Mouse (Mus musculus) hindbrain, embryonic 15.5 days (tissue): ENCODE data around the gene Birc7. TPM values are rescaled to one million over a fixed set of nuclear protein-coding genes. Genes with fewer than 3 reads are reported as not detected.

Experiments
- ATAC-seq: fragments of 200-750 bp; cut with Nextera tagmentation; 2 replicates; pipeline ENCODE4 v1.8.0; 2017; ENCODE audit warnings: low read depth, moderate number of reproducible peaks, moderate TSS enrichment; ENCODE audit not compliant: low FRiP score
- H3K27ac ChIP-seq: fragments of 300-500 bp; sonication (generic); replicated peaks from 2 replicates; pipeline ENCODE4 v1.5.1; 2015; ENCODE audit warnings: mild to moderate bottlenecking, inconsistent platforms
- H3K27me3 ChIP-seq: fragments of 300-500 bp; sonication (generic); 2 replicates; pipeline ENCODE4 v1.6.1; 2015; ENCODE audit warnings: control low read depth, inconsistent platforms
- H3K36me3 ChIP-seq: fragments of 300-500 bp; sonication (generic); 2 replicates; pipeline ENCODE4 v1.6.1; 2015; ENCODE audit warnings: control low read depth, inconsistent platforms
- H3K4me1 ChIP-seq: fragments of 300-500 bp; sonication (generic); replicated peaks from 2 replicates; pipeline ENCODE4 v1.6.1; 2015; ENCODE audit warnings: control low read depth, inconsistent platforms
- H3K4me2 ChIP-seq: fragments of 300-500 bp; sonication (generic); 2 replicates; pipeline ENCODE4 v1.6.1; 2015; ENCODE audit warnings: moderate library complexity, mild to moderate bottlenecking, inconsistent platforms
- H3K4me3 ChIP-seq: fragments of 300-500 bp; sonication (generic); 2 replicates; pipeline ENCODE4 v1.5.1; 2015; ENCODE audit warnings: mild to moderate bottlenecking, inconsistent platforms
- H3K9ac ChIP-seq: fragments of 300-500 bp; sonication (generic); 2 replicates; pipeline ENCODE4 v1.6.1; 2015; ENCODE audit warnings: inconsistent platforms
- H3K9me3 ChIP-seq: fragments of 300-500 bp; sonication (generic); 2 replicates; pipeline ENCODE4 v1.6.1; 2016; ENCODE audit warnings: control low read depth, inconsistent platforms
- WGBS: fragments of 180-500 bp; shearing (Covaris S2); methylation state at CpG from one replicate; pipeline ENCODE4 v1.1.7; 2015; 5-methylcytosine and 5-hydroxymethylcytosine counted together
- polyA plus RNA-seq: library from polyadenylated mRNA; unstranded; fragments of >200 nt; fragmentation: Nextera tagmentation; extraction: Ambion mirVana; gene quantifications from 2 replicates; pipeline ENCODE4 v1.2.1, GENCODE M21; 2015

Birc7 gene
- 0.18 and 0.31 TPM in 2 replicates for polyA plus RNA-seq

- no peaks in the 10 kb centered on the region for H3K27me3 ChIP-seq
- no peak within 1 kb of the TSS for H3K4me2 ChIP-seq
- H3K4me1 ChIP-seq: no peaks in the 10 kb centered on the region
- H3K4me3 ChIP-seq: no peak within 1 kb of the TSS
- H3K36me3 ChIP-seq: no peaks in the 10 kb centered on the region
- 32% methylated on average over 4 of the region's 4 CpGs for WGBS
- no peak within 1 kb of the TSS for H3K9ac ChIP-seq
- H3K27ac ChIP-seq: no peak within 1 kb of the TSS
- no peak for ATAC-seq
- H3K9me3 ChIP-seq: no peaks in the 10 kb centered on the region
These were observed at the start of gene Birc7 for GRCm38 (mm10) chr2:180928723-180929122. Birc7 (plus strand) TSS chr2:180929023.

DNA sequence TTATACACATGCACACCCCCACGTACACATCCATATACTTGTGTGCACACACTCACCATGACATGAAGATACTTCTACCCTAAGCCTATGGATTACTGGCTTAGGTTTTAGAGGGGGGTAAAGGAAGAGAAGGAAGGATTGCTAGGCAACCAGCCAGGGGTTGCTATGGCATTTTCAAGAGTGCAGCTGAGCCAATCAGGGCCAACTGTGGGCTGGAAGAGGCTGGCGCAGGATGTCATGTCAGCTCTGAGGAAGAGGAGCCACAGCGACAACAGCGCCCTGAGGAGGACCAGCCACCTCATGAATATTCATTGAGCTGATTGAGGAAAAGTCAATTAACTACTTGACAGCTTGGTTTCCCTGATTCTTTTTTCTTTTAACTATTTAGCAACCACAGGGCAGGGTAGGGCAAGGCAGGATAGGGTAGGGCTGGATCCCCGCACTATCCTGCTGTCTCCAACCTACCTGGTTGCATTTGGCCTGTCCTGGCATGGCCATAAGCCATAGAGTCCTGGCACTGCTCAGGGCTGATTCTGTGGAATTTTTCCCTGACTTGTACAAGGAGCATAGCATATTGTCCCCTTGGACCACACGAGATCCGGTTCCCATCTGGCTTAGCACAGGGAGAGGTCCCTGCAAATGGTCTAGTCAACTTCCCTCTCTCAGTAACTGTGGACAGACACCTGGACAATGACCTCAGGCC lies 49.3 kb upstream of the Birc7 start:
- peak overlapping the region; percentile 21; the same call in 1 of the 2 replicates for H3K4me2 ChIP-seq
- ATAC-seq: peak; percentile 93
- no peak overlapping the region for H3K9ac ChIP-seq

DNA sequence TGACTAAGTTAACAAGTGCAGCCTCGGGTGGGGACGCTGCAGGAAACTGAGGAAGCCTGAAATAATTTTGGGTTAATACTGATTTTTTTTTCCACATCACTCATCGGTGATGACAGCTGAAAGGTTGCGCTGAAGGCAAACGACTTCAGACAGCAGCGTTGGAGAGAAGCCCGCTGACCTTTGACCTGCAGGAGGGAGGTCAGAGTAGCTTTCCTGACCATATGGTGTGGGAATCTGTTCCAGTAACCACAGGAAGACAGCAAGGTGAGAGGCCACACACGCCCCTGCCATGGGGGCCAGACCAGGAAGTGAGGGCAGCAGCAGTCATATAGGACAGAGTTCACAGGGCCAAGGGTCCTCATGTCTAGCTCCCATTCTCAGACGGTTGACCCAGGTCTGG lies 47.5 kb upstream of the Birc7 start:
- H3K9me3 ChIP-seq: no peaks in the 10 kb centered on the region

More for the DNA sequence above, 49.3 kb upstream of the Birc7 start:
- H3K36me3 ChIP-seq: no peaks in the 10 kb centered on the region
- peaks cover 34% of the 10 kb centered on the region for H3K4me1 ChIP-seq
- H3K27ac ChIP-seq: peak overlapping the region; percentile 82
- no peaks in the 10 kb centered on the region for H3K27me3 ChIP-seq
- no peaks in the 10 kb centered on the region for H3K9me3 ChIP-seq
- WGBS: 16% methylated on average over 7 of the region's 7 CpGs
- H3K4me3 ChIP-seq: no peak overlapping the region

DNA sequence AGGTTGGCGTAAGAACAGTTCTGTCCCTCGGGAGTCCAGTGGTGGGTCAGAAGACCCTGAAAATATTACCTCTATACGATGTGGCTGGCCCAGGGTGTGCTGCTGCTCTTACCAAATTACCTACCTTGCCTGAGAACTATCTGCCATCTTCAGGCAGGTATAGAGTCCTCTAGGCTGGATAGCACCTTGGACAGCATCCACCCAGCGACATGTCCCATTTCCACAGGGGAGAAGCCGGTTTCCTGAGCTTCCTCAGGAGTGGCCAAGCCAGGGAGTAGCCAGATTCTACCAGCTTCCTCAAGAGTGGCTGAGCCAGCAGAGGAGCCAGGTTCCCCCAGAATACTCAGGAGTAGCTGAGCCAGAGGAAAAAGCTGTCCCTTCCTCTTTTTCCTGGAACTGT lies 43.6 kb upstream of the Birc7 start:
- Histone ChIP-seq H3K36me3 (no peaks in the 10 kb centered on the region), H3K4me1 (peaks cover 26% of the 10 kb centered on the region), H3K4me3 (no peak overlapping the region), H3K9me3 (no peaks in the 10 kb centered on the region), H3K27ac (no peak overlapping the region), H3K4me2 (no peak overlapping the region), H3K27me3 (no peaks in the 10 kb centered on the region), H3K9ac (no peak overlapping the region)
- 85% methylated on average over 5 of the region's 5 CpGs for WGBS
- ATAC-seq: no peak

More for the DNA sequence above, 47.5 kb upstream of the Birc7 start:
- Histone ChIP-seq H3K4me3 (no peak overlapping the region), H3K36me3 (no peaks in the 10 kb centered on the region), H3K27me3 (no peaks in the 10 kb centered on the region), H3K4me1 (peaks cover 34% of the 10 kb centered on the region), H3K9ac (no peak overlapping the region), H3K4me2 (no peak overlapping the region), H3K27ac (no peak overlapping the region)
- WGBS: 66% methylated on average over 9 of the region's 9 CpGs
- ATAC-seq: no peak

- 7% methylated on average over 19 of the region's 19 CpGs for WGBS
- no peak for ATAC-seq
- H3K4me1 ChIP-seq: peaks cover 38% of the 10 kb centered on the region
These were observed 39.4 kb upstream of the Birc7 start for GRCm38 (mm10) chr2:180889271-180889920.

GRCm38 (mm10) chr2:180889921-180890280 lies 38.9 kb upstream of the Birc7 start:
- H3K9me3 ChIP-seq: no peaks in the 10 kb centered on the region
- H3K4me3 ChIP-seq: 0 out of 2 replicates have a peak overlapping the region, but pooled peaks have one; percentile 80
- H3K36me3 ChIP-seq: no peaks in the 10 kb centered on the region
- peak overlapping the region; percentile 98 for H3K27ac ChIP-seq
- peak overlapping the region; percentile 63 for H3K4me2 ChIP-seq
- 16% methylated on average over 4 of the region's 4 CpGs for WGBS
- no peak for ATAC-seq
- H3K4me1 ChIP-seq: peaks cover 38% of the 10 kb centered on the region
- H3K27me3 ChIP-seq: no peaks in the 10 kb centered on the region
- no peak overlapping the region for H3K9ac ChIP-seq

More at GRCm38 (mm10) chr2:180889271-180889920, 39.4 kb upstream of the Birc7 start:
- Histone ChIP-seq H3K4me3 (peak overlapping the region; percentile 7; the same call in 1 of the 2 replicates), H3K9me3 (no peaks in the 10 kb centered on the region), H3K27ac (peak overlapping the region; percentile 98), H3K27me3 (no peaks in the 10 kb centered on the region), H3K36me3 (no peaks in the 10 kb centered on the region), H3K9ac (peak overlapping the region; percentile 11; the same call in 1 of the 2 replicates), H3K4me2 (peak overlapping the region; percentile 63)

GRCm38 (mm10) chr2:180890422-180891074 lies 38.3 kb upstream of the Birc7 start:
- H3K4me1 ChIP-seq: peaks cover 44% of the 10 kb centered on the region

GRCm38 (mm10) chr2:180891075-180891834 lies 37.6 kb upstream of the Birc7 start:
- Histone ChIP-seq H3K9ac (peak overlapping the region; percentile 99), H3K4me2 (peak overlapping the region; percentile 63), H3K27me3 (no peaks in the 10 kb centered on the region), H3K9me3 (no peaks in the 10 kb centered on the region), H3K36me3 (no peaks in the 10 kb centered on the region), H3K4me3 (peak overlapping the region; percentile 80), H3K27ac (peak overlapping the region; percentile 98), H3K4me1 (peaks cover 51% of the 10 kb centered on the region)
- 2% methylated on average over 37 of the region's 37 CpGs for WGBS
- no peak for ATAC-seq

More at GRCm38 (mm10) chr2:180890422-180891074, 38.3 kb upstream of the Birc7 start:
- Histone ChIP-seq H3K4me2 (peak overlapping the region; percentile 63), H3K9ac (peak overlapping the region; percentile 99), H3K27ac (peak overlapping the region; percentile 98), H3K36me3 (no peaks in the 10 kb centered on the region), H3K27me3 (no peaks in the 10 kb centered on the region), H3K9me3 (no peaks in the 10 kb centered on the region), H3K4me3 (peak overlapping the region; percentile 80)
- 3% methylated on average over 26 of the region's 29 CpGs for WGBS
- no peak for ATAC-seq

DNA sequence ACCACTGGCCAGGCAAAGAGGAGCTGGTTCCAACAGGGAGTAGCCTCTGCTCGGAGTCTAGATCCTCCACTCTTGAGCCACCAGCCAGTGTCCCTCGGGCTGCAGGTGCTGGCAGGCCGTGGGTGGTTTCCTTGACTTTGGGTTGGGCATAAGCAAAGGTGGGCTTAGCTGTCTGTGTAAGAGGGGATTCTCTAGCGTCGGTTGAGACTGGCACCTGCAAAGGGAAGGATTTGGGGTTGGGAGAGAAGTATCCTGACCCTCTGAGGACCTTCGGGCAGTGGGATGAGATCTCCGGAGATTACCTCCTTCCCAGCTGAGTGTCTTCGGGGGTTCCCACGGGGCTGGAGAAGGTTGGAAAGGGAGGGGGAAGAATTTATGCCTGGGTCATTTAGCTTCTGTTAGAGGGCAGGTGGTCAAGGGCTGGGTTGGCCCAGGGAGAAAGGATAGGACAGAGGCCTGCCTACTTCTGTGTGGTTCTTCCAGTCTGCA lies 36.9 kb upstream of the Birc7 start:
- Histone ChIP-seq H3K27ac (peak overlapping the region; percentile 98), H3K36me3 (no peaks in the 10 kb centered on the region), H3K4me1 (peaks cover 57% of the 10 kb centered on the region), H3K4me2 (peak overlapping the region; percentile 63), H3K4me3 (peak overlapping the region; percentile 80), H3K9ac (peak overlapping the region; percentile 99), H3K27me3 (no peaks in the 10 kb centered on the region), H3K9me3 (no peaks in the 10 kb centered on the region)
- no peak for ATAC-seq
- WGBS: 4% methylated on average over 9 of the region's 9 CpGs

DNA sequence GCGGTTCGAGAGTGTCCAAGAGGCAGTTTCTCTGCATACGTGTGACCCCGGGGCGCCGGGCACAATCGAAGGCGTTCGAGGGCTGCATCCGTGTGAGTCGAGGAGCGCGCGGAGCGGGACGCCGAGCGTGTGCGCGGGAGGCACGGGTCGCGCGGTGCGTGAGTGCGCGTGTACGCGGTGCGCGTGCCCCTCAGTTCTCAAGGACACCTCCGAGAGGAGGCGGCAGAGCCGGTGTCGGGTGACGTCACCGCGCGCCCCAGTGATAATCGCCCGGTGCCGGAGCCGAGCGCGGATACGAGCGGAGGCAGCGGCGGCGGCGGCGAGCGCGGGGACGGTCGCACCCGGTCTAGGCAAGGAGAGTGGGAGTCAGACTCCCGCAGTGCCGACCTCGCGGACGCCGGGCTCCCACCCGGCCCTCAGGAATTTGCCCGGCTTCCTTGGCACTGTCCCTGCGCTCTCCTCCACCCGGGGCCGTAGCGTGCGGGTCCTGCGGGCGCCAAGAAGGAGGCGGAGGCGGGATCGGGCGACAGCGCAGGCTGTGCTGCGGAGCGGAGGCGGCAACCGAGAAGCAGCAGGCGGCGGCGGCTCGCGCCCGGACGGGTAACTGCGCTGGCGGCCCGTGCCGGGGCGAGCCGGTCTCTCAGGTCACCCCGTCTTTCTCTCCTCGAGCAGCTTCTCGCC lies 35.8 kb upstream of the Birc7 start:
- Histone ChIP-seq H3K27me3 (no peaks in the 10 kb centered on the region), H3K9ac (peak overlapping the region; percentile 99), H3K4me3 (peak overlapping the region; percentile 80), H3K4me1 (peaks cover 68% of the 10 kb centered on the region), H3K9me3 (no peaks in the 10 kb centered on the region), H3K27ac (peak overlapping the region; percentile 98), H3K36me3 (no peaks in the 10 kb centered on the region), H3K4me2 (peak overlapping the region; percentile 63)
- peak; percentile 70 for ATAC-seq
- under 1% methylated on average over 89 of the region's 97 CpGs for WGBS

GRCm38 (mm10) chr2:180893537-180894028 lies 35.2 kb upstream of the Birc7 start:
- 0% methylated on average over 30 of the region's 50 CpGs for WGBS
- H3K27me3 ChIP-seq: no peaks in the 10 kb centered on the region
- H3K27ac ChIP-seq: peak overlapping the region; percentile 98
- H3K9me3 ChIP-seq: no peaks in the 10 kb centered on the region
- H3K4me1 ChIP-seq: peaks cover 71% of the 10 kb centered on the region
- no peaks in the 10 kb centered on the region for H3K36me3 ChIP-seq
- peak overlapping the region; percentile 99 for H3K9ac ChIP-seq
- H3K4me3 ChIP-seq: peak overlapping the region; percentile 80
- H3K4me2 ChIP-seq: peak overlapping the region; percentile 63
- ATAC-seq: peak; percentile 2; the same call in 1 of the 2 replicates
